Mouse (Mus musculus): ENCODE data around the gene Gm19402.
"Not testable (repeated sequence)": the region's sequence is repeated elsewhere in the genome, so short reads cannot be mapped to it uniquely, and the experiment has no call there.

Gene Gm19402

DNA sequence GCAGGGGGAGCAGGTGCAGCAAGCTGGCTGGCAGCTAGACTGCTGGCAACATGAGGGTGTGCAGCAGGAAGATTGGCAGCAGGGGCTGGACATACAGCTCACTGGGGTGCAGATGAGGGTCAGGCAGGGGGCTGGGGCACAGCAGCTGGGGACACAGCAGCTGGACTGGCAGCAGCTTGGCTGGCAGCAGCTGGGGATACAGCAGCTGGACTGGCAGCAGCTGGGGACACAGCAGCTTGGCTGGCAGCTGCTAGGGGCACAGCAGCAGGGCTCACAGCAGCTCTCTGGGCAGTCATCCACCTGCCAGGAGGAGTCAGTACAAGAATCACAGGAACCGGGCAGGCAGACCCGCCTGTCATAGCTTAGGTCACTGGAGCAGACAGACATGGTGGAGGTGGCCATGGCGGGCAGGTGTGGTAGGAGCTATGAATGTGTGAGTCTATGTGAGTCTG lies at the start of gene Gm19402:
Gene Gm19402, minus strand, starts transcription at position 402 of the 452 bp plus-strand sequence.
- DNase-seq (ENCODE audit: low spot score): not testable (repeated sequence)

DNA sequence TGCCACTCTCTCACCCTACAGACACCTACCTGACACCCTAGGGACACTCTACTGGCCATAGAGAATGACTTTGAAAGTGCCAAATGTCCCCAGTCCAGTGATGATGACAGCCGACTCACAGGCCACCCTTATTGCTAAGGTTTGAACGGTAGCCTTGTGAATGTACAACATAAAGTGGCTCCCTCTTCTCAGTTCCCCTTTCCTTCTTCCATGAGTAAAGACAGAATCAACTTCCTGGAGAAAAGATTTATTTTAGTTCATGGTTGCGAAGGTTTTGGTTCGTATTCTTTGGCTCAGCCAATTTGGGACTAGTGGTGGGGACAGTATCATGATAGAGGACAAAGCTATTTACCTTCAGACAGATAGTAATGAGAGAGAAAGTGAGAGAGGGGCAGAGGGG lies 48.4 kb upstream of the Gm19402 start:
- DNase-seq (ENCODE audit: low spot score): no peak

DNA sequence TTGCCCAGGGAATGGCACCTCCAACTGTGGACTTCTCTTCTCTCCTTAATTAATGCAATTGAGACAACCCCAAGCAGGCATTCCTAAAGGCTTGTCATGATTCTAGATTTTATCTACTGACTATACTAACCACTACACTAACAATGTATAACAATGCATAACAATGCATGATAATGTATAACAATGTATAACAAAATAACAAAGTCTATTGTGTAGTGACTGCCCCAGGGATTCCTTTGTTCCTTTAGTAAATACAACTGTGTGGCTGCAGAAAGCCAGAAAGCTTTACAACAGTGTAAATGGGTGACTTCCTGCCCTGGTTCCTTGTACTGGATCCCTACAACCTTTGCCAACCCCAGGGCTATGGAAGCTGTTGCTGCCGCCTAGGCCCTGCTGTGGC lies 45.4 kb upstream of the Gm19402 start:
- no peak for DNase-seq (ENCODE audit: low spot score)

DNA sequence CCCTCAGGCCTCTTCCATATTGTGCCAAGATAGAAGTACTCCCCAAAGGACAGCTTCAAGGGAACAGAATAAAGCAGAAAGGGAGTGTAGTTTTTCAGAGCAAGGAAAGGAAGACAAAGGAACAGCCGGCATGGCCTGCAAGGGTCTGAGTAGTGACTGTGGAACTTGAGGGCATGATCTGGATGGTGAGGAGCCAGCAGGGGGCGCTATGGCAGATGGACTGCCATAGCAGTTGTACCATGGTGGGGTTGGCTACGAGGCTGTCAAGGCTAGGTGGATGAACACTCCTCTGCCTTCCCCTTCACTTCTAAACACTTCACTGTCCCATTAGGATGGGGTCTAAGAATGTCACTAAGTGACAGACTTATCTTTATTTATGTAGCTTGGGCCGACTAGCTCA lies 38.7 kb upstream of the Gm19402 start:
- no peak for DNase-seq (ENCODE audit: low spot score)

DNA sequence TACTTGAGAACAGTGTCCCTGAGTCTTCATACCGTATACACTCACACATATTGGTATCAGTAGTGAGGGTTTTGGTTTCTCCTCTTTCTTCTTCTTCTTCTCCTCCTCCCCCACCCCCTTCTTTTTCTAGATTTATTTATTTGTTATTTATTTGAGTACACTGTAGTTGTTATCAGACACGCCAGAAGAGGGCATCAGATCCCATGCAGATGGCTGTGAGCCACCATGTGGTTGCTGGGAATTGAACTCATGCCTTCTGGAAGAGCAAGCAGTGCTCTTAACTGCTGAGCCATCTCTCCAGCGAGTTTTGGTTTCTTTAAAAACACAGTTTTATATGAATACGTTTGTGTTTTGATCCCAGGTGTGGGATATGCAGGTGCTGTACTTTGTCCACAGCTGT lies 37.7 kb upstream of the Gm19402 start:
- no peak for DNase-seq (ENCODE audit: low spot score)

DNA sequence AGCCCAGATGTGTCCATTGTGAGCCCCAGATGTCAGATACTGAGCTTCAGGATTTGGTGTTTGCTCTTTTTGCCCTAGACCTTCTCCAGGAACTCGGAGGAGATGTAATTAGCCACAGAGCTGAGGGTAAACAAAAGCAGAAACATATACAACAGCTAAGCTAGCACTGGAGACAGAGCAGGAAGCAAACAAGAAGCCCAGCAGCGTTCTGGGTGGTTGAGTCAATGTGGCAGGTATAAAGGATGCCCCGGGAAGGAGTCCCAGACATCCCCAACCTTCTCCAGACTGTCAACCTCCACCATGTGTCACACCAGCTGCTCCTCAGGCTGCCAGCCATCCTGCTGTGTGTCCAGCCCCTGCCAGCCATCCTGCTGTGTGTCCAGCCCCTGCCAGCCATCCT lies 35.6 kb upstream of the Gm19402 start, which contains the start of gene Gm10100:
Gene Gm10100, plus strand, starts transcription at position 301 of the 400 bp plus-strand sequence.
- no peak for DNase-seq (ENCODE audit: low spot score)

DNA sequence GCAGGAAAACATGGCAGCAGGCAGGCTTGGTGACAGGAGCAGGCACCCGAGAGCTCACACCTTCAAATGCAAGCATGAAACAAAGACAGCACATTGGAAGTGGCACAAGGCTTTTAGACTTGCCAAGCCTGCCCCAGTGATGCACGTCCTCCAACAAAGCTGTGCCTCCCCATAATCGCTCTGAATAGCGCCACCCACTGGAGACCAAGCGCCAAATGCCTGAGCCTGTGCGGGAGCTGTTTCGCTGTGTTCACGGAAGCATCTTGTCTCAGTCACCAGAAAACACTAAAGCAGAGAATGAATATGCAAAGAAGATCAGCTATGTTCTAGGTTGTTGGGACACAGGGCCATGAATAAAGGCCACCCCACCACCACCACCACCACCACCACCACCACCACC lies 34.3 kb upstream of the Gm19402 start:
- no peak for DNase-seq (ENCODE audit: low spot score)

DNA sequence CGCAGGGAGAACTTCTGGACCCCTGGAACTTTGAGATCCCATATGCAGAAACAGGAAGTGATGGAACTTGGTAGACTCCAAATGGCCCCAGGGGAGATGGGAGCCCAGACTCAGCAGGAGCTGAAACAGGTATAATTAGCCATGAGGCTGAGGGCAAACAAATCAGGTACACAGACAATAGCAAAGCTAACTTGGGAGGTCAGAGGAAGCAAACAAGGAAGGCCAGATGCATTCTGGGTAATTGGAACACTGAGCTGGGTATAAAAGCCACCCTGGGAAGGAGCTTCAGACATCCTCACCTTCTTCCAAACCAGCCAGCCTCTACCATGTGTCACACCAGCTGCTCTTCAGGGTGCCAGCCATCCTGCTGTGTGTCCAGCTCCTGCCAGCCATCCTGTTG lies 29.7 kb upstream of the Gm19402 start, which contains the start of gene Krtap12-1:
Gene Krtap12-1, plus strand, starts transcription at position 301 of the 400 bp plus-strand sequence.
- DNase-seq (ENCODE audit: low spot score): not testable (repeated sequence)

DNA sequence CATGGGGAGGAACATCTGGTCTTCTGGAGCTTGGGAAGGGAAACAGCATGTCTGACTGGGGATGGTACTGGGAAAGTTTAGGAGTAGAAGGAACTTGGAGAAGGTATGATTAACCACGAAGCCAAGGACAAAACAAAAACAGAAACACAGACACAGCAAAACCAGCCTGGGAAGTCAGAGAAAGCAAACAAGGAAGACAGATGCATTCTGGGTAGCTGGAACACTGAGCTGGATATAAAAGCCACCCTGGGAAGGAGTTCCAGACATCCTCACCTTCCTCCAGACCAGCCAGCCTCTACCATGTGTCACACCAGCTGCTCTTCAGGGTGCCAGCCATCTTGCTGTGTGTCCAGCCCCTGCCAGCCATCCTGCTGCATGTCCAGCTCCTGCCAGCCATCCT lies 24.9 kb upstream of the Gm19402 start, which contains the start of gene Gm10142:
Gene Gm10142, plus strand, starts transcription at position 301 of the 400 bp plus-strand sequence.
- no peak for DNase-seq (ENCODE audit: low spot score)

DNA sequence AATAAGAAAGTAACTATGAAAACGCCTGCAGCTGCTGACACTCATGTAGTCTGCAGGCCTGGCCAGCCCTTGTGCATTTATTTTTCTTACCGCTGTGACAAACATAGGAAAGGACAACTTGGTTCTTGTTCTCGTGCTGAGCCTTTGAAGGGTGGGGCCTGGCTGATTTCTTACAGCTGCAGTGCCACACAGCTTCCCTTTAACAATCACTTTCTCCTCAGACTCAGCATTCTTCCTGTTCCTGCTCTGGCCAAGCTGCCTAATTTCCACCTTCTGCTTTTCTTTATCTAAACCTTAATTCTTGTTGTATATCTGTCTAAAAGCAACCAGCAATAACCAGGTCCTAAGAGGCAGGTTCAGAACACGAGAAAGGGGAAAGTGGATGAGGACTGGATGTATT lies 23.2 kb upstream of the Gm19402 start:
- DNase-seq (ENCODE audit: low spot score): no peak

DNA sequence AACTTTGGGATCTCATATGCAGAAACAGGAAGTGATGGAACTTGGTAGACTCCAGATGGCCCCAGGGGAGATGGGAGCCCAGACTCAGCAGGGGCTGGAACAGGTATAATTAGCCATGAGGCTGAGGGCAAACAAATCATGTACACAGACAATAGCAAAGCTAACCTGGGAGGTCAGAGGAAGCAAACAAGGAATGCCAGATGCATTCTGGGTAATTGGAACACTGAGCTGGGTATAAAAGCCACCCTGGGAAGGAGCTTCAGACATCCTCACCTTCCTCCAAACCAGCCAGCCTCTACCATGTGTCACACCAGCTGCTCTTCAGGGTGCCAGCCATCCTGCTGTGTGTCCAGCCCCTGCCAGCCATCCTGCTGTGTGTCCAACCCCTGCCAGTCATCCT lies 20.6 kb upstream of the Gm19402 start, which contains the start of gene Gm10024:
Gene Gm10024, plus strand, starts transcription at position 301 of the 400 bp plus-strand sequence.
- not testable (repeated sequence) for DNase-seq (ENCODE audit: low spot score)

DNA sequence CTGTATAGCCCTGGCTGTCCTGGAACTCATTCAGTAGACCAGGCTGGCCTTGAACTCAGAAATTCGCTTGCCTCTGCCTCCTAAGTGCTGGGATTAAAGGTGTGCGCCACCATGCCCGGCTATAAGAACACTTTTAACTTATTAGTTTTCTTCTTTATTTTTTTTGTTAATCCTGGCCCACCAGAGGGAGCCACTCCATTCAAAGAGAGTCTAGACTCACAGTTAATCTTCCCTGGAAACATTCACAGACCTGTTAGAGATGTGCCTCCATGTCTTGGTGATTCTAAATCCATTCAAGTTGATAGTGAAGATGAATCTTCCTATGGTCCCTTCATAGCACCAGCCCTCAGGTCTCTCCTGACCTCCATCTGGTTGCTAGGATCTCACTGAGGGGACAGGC lies 19.3 kb upstream of the Gm19402 start:
- DNase-seq (ENCODE audit: low spot score): no peak

DNA sequence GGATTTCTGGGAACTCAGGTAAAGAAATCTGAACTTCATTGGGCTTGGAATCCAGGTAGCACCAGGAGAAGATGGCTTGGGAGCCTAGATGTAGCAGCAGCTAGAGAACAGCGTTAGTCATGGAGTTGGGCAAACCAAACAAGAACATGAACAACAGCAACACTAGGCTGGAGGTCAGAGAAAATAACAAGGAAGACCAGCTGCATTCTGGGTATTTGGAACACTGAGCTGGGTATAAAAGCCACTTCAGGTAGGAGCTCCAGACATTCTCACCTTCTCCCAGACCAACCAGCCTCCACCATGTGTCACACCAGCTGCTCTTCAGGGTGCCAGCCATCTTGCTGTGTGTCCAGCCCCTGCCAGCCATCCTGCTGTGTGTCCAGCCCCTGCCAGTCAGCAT lies 15.8 kb upstream of the Gm19402 start, which contains the start of gene Gm10272:
Gene Gm10272, plus strand, starts transcription at position 301 of the 400 bp plus-strand sequence.
- no peak for DNase-seq (ENCODE audit: low spot score)

DNA sequence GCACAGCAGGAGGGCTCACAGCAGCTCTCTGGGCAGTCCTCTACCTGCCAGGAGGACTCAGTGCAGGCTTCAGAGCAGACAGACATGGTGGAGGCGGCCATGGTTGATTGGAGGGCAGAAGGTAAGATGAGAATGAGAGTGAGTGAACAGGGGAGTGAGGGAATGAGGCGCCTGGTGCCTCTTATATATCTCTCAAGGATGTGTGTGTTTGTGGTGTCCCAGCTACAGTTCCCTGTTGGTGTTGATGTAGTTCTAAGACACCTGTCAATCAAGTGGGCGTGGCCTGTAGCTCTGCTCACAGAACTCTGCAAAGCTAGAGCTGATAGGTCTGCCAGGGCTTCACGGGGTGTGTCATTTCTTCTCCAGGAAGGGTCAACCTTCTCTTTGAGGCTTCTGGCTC lies 6.6 kb upstream of the Gm19402 start, which contains the start of gene Gm9508:
Gene Gm9508, minus strand, starts transcription at position 101 of the 400 bp plus-strand sequence.
- DNase-seq (ENCODE audit: low spot score): no peak

DNA sequence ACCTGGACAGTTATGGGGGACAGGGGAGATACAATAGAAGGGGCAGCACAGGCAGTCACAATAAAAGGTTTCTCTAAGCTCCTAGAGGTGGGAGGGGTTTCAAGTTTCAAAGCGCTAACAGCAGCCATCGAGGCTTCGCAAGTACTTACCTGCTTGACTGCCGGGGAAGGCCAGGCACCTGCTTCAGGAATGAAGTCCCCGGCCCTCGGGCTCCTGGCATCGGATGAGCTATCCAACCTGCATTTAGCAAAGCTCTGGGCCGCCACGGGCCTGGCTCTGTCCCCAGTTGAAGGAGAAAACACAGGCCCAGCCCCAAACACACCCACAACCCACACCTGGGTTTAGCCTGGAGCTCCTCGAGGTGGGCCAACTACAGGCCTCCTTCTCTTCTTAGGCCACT lies 3.5 kb downstream of the Gm19402 start:
- DNase-seq (ENCODE audit: low spot score): no peak

DNA sequence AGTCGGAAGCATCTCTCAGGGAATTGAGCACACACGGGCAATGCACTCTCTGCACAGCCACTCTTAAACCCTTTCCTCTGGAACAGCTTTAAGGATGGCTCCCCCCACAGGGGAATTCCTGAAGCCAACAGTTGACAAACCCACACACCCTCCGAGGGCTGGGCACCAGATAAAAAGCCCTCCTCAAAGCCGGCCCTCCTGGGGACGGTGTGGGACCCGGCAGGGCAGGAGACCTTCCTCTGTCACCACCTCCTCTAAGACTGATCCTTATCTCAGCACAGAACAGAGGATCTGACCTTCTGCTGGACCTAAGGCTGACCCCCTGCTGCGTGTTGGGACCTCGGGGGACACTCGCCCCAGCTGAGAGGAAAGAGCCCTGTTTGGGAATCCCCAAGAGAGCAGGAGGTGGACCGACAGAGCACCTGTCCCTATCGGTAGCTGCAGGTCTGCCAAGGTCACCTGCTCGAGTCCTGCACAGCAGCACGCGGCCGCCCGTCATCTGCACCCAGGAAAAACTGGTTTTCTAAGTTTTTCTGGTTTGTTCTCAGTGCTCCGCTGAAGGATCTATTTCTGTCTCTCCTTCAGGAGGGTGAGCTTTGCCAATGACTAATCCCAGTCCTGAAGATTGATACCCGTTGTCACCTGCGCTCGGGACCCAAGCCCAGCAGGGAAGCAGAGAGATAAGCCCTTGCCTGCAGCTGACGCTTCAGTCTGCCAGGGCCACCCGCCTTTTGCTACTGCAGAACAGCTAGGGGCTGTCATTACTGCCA lies 4.5 kb downstream of the Gm19402 start, which contains the start of gene Tspear:
Gene Tspear, plus strand, starts transcription at position 675 of the 770 bp plus-strand sequence.
- no peak for DNase-seq (ENCODE audit: low spot score)

DNA sequence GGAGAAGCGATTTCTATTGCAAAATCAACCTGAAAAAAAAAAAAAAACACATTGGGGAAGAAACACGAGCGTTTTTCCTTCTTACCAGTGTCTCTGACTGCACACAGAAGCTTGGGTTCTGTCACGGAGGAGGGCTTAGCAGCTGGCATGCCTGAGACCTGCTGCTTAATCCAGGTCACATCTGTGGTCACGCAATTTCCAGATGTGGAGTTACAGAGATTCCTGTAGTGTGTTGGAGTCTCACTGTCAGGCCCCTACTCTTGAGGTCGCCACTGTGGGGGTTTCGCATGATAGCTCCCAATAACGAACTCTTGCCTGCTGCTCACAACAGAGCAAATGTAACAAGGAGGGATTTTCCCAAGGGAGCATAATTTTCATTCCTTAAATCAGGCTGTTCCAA lies 6.4 kb downstream of the Gm19402 start:
- no peak for DNase-seq (ENCODE audit: low spot score)

DNA sequence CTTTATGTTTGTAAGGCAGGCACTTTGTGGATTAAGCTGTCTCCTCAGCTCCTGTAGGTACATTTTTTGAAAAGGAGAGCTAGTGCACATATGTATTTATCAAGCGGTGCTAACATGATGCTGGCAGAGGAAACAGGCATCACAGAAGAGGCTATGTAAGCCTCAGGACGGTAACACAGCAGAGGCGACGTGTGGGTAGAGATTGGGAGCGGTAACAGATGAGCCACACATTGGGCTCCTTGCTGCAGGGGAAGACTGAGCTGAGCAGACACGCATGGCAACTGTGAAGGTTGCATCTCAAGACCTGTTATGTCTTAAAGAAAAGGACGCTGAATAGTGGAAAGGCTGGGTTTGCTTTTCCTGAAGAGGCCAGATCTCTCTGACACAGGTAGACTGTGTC lies 7.6 kb downstream of the Gm19402 start:
- DNase-seq (ENCODE audit: low spot score): no peak

DNA sequence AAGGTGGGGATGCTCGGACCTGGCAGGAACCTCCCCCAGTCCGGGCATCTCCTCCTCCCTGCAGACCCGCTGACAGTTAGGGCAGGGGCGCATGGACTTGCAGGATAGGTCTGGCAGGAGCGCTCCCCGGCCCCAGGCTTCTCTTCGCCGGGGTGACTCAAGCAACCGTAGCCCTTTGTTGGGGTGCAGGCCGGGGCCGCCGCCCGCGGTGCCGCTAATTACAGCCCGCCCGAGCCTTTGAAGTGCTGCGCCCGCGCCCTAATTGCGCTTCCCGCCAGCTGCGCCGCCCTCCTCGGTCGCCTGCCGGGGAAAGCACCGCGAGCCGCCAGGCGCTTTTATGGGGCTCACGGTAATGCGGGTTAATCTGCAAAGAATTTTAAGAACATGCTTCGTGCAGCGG lies 13.0 kb downstream of the Gm19402 start:
- no peak for DNase-seq (ENCODE audit: low spot score)

DNA sequence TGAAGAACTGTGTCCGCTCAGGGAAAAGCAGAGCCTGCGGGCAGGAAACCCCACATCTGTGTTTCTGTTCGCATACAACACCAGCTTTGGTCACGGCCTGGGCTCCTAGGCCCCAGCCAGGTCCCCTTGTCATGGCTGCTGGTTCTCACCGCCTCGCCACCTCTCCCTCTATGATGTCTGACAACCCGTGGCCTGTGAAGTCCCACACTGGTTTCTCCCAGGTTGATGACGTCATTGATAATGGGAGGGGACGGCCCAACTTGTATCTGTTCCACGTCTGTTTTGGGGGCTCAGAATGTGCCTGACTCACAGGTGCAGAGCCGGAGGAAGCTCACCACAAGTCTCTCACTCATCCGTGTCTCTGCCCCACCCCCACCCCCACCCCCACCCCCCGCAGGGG lies 16.8 kb downstream of the Gm19402 start:
- DNase-seq (ENCODE audit: low spot score): no peak

DNA sequence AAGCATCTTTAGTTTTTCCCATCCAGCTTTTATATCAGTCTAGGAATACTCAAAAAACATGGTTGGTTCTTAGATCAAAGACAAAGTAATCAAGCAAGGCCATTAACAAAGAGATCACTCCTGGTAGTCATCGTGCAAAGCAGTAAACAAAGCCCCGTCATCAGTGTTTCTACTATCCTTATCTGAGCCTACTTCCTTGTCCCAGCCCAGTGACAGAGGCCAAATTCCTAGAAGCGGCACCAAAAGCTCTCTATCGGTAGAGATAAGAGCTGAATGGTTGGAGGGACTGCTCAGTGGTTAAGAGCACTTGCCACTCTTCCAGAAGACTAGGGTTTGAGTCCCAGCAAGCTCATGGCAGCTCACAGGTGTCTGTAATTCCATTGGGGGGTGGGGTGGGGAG lies 19.0 kb downstream of the Gm19402 start:
- no peak for DNase-seq (ENCODE audit: low spot score)

DNA sequence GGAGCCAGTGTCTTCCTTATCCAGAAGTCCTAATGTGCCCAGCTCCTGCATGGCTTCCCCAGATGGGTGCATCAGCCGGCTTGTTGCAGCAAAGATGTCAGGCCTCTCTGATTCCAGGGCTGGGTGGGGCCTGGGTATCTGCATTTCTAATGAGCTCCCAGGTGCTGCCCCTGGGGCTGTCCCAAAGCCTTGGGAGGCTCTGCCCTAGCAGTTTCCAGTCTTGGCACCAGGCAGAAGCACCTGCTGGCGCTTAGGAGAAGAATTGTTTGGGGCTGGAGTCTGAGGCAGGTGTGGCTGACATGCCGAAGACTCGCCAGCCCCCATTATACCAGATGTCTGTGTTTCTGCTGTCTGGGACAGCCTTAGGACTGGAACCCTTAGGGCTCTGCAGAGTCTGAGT lies 19.8 kb downstream of the Gm19402 start:
- no peak for DNase-seq (ENCODE audit: low spot score)

DNA sequence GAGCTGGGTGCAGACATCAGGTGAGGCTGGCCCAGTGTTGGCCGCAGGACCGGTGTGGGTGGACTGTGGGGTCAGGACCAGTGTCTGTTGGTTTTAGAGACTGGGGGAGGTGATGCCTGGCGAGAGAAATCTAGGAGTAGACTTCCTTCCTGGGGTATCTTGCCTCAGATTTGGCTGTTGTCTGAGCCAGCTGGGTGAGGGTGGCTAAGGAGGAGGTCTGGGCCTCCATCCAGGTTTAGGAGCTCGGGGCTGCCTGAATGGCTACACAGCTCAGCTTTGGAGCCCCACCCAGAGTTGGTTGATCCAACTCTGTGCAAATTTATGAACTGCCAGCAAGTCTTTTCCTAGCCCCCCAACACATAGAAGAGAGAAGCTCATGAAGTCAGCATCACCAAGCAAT lies 23.2 kb downstream of the Gm19402 start:
- DNase-seq (ENCODE audit: low spot score): no peak

All from urinary bladder, postnatal 25 days (tissue).